Comparison of ENCODE assay signal across 9 mouse cellular contexts in genomic region chr7:143016424-143017142, GRCm38 (mm10). TPM values are rescaled to one million over a fixed set of nuclear protein-coding genes. Genes with fewer than 3 reads are reported as not detected.
DNase-seq lines count a peak whose midpoint lies in the region; ATAC-seq and TF ChIP-seq lines count a peak whose summit lies in the region.
"Had no signal": no experiment of that assay in that cellular context is flagged by ENCODE, and none has a peak within 500 bp of the region (broad histone marks: within the 10 kb centered on the region; RNA-seq: fewer than 3 reads in every experiment).

No protein-coding gene starts in this region.

- no peak for TF ChIP-seq CTCF in liver, postnatal 0 days (IDR thresholded peaks at IDR 0.05; ENCODE audit: low read depth)

- intact Hi-C loops in gastrocnemius, postnatal 36 days (cut with DNase I), result loop anchor here (2.0 kb wide), 1 partner anchor 30 kb away; no protein-coding TSS in a partner anchor

- no peaks in the 10 kb centered on the region for H3K27me3 ChIP-seq in kidney, embryonic 14.5 days (ENCODE audit: control insufficient read depth, insufficient read depth, low read length)
- no peaks in the 10 kb centered on the region for H3K27me3 ChIP-seq in heart, embryonic 15.5 days
- H3K27me3 ChIP-seq in liver, postnatal 0 days (ENCODE audit: insufficient read depth, low read length), result no peaks in the 10 kb centered on the region

- WGBS in kidney, embryonic 14.5 days, result 54% methylated on average over 9 of the region's 9 CpGs
- 54% methylated on average over 9 of the region's 9 CpGs for WGBS in heart, embryonic 15.5 days
- 64% methylated on average over 9 of the region's 9 CpGs for WGBS in liver, postnatal 0 days (ENCODE audit: insufficient replicate concordance)

- H3K4me1 ChIP-seq in kidney, embryonic 14.5 days (ENCODE audit: control insufficient read depth, insufficient read depth, low read length), result peaks cover 23% of the 10 kb centered on the region; the same call in 1 of the 2 replicates
- peaks cover 68% of the 10 kb centered on the region for H3K4me1 ChIP-seq in heart, embryonic 15.5 days (replicated peaks)
- H3K4me1 ChIP-seq in liver, postnatal 0 days (ENCODE audit: insufficient read depth), result peaks cover 14% of the 10 kb centered on the region

- H3K9me3 ChIP-seq in kidney, embryonic 14.5 days (ENCODE audit: control insufficient read depth, low read length), result no peaks in the 10 kb centered on the region
- H3K9me3 ChIP-seq in heart, embryonic 15.5 days (replicated peaks), result no peaks in the 10 kb centered on the region
- H3K9me3 ChIP-seq in liver, postnatal 0 days (ENCODE audit: low read length), result no peaks in the 10 kb centered on the region

- no peak overlapping the region for H3K4me2 ChIP-seq in kidney, embryonic 14.5 days (replicated peaks; ENCODE audit: low read depth, low read length)
- peak overlapping the region; percentile 52 for H3K4me2 ChIP-seq in heart, embryonic 15.5 days
- no peak overlapping the region for H3K4me2 ChIP-seq in liver, postnatal 0 days (ENCODE audit: low read depth, low read length)

- H3K27ac ChIP-seq in kidney, embryonic 14.5 days (ENCODE audit: low read depth, low read length), result peak overlapping the region; percentile 76; the same call in 1 of the 2 replicates
- H3K27ac ChIP-seq in heart, embryonic 15.5 days, result peak overlapping the region; percentile 88
- H3K27ac ChIP-seq in liver, postnatal 0 days (ENCODE audit: low read depth), result no peak overlapping the region

- DNase-seq in kidney, postnatal 4 days, result no peak
- peak; percentile 77 for DNase-seq in Muller cell, postnatal 12 days (ENCODE audit: inconsistent ontology term)
- DNase-seq in liver, postnatal 0 days, result peak; percentile 13
- DNase-seq in natural killer cell, adult 2 months (ENCODE audit: low spot score in 2 of 2), result no peak
- no peak for DNase-seq in gastrocnemius, postnatal 36 days
- DNase-seq in right cerebral cortex, postnatal 10 days (ENCODE audit: low spot score in 2 of 2), result no peak
- DNase-seq: thymus, adult 18-20 months had no signal

- no peaks in the 10 kb centered on the region for H3K36me3 ChIP-seq in kidney, embryonic 14.5 days (ENCODE audit: control insufficient read depth, insufficient read depth, low read length)
- H3K36me3 ChIP-seq in heart, embryonic 15.5 days, result no peaks in the 10 kb centered on the region
- no peaks in the 10 kb centered on the region for H3K36me3 ChIP-seq in liver, postnatal 0 days (replicated peaks; ENCODE audit: insufficient read depth, low read length)

- no peak for TF ChIP-seq EP300 in liver, postnatal 0 days (IDR thresholded peaks at IDR 0.05; ENCODE audit: low read depth)

- H3K9ac ChIP-seq in kidney, embryonic 14.5 days (ENCODE audit: low read depth, low read length), result no peak overlapping the region
- no peak overlapping the region for H3K9ac ChIP-seq in heart, embryonic 15.5 days
- H3K9ac ChIP-seq in liver, postnatal 0 days (replicated peaks), result no peak overlapping the region

- no peak overlapping the region for H3K4me3 ChIP-seq in kidney, embryonic 14.5 days (ENCODE audit: low read length)
- H3K4me3 ChIP-seq in heart, embryonic 15.5 days, result no peak overlapping the region
- no peak overlapping the region for H3K4me3 ChIP-seq in liver, postnatal 0 days (ENCODE audit: low read depth, low read length)

- peak; percentile 22 for ATAC-seq in kidney, embryonic 14.5 days (ENCODE audit: low FRiP score, low TSS enrichment)
- ATAC-seq in heart, embryonic 15.5 days (replicated peaks; ENCODE audit: insufficient number of reproducible peaks, insufficient read depth, low FRiP score, low read depth), result peak; percentile 5; the same call in 1 of the 2 replicates
- ATAC-seq in liver, postnatal 0 days, result no peak

RNA-seq across cellular contexts. Expression of gene Tspan32, which starts 11.7 kb away (rescaled TPM):
- 0.79 and 0.97 TPM in 2 replicates for polyA plus RNA-seq in kidney, embryonic 14.5 days (2014; fragmentation: Nextera tagmentation; extraction: Ambion mirVana)
- polyA plus RNA-seq in heart, embryonic 15.5 days (2015; fragmentation: Nextera tagmentation; extraction: Ambion mirVana), result 2.4 and 3.7 TPM in 2 replicates
- polyA plus RNA-seq in liver, postnatal 0 days (2015; fragmentation: Nextera tagmentation; extraction: Ambion mirVana), result 31.0 and 37.5 TPM in 2 replicates
- total RNA-seq in gastrocnemius, postnatal 36 days (2021), result under 1 TPM; 0.15 to 0.27 TPM

RNA-seq across cellular contexts. Expression of gene Cd81, which starts 36.0 kb away (rescaled TPM):
- 477 and 494 TPM in 2 replicates for polyA plus RNA-seq in kidney, embryonic 14.5 days (2014; fragmentation: Nextera tagmentation; extraction: Ambion mirVana)
- polyA plus RNA-seq in heart, embryonic 15.5 days (2015; fragmentation: Nextera tagmentation; extraction: Ambion mirVana), result 780 and 813 TPM in 2 replicates
- polyA plus RNA-seq in liver, postnatal 0 days (2015; fragmentation: Nextera tagmentation; extraction: Ambion mirVana), result 213 and 231 TPM in 2 replicates
- 100 to 1,000 TPM; 106 to 118 TPM for total RNA-seq in gastrocnemius, postnatal 36 days (2021)

RNA-seq across cellular contexts. Expression of gene Ascl2, which starts 47.5 kb away (rescaled TPM):
- 0.43 and 0.67 TPM in 2 replicates for polyA plus RNA-seq in kidney, embryonic 14.5 days (2014; fragmentation: Nextera tagmentation; extraction: Ambion mirVana)
- 0.10 and 0.95 TPM in 2 replicates for polyA plus RNA-seq in heart, embryonic 15.5 days (2015; fragmentation: Nextera tagmentation; extraction: Ambion mirVana)
- 0.21 and 0.23 TPM in 2 replicates for polyA plus RNA-seq in liver, postnatal 0 days (2015; fragmentation: Nextera tagmentation; extraction: Ambion mirVana)
- total RNA-seq in gastrocnemius, postnatal 36 days (2021), result not detected

RNA-seq across cellular contexts. Expression of gene Tssc4, which starts 52.5 kb away (rescaled TPM):
- 74.4 and 95.1 TPM in 2 replicates for polyA plus RNA-seq in kidney, embryonic 14.5 days (2014; fragmentation: Nextera tagmentation; extraction: Ambion mirVana)
- polyA plus RNA-seq in heart, embryonic 15.5 days (2015; fragmentation: Nextera tagmentation; extraction: Ambion mirVana), result 45.7 and 66.2 TPM in 2 replicates
- polyA plus RNA-seq in liver, postnatal 0 days (2015; fragmentation: Nextera tagmentation; extraction: Ambion mirVana), result 24.1 and 25.2 TPM in 2 replicates
- 1 to 10 TPM; 7.8 to 8.4 TPM for total RNA-seq in gastrocnemius, postnatal 36 days (2021)

Comparison
In these comparisons a context has a peak if more than half of its experiments do, and no peak if none do; other contexts are left out.
1. DNase-seq: peak in Muller cell, postnatal 12 days (single experiment) and liver, postnatal 0 days (single experiment); none in kidney, postnatal 4 days (0 of 2), natural killer cell, adult 2 months (0 of 2), gastrocnemius, postnatal 36 days (0 of 2) and right cerebral cortex, postnatal 10 days (0 of 2).